Mouse (Mus musculus) hindbrain, embryonic 14.5 days (tissue): Measurements from ENCODE around the gene Ccl27a. TPM values are rescaled to one million over a fixed set of nuclear protein-coding genes. Genes with fewer than 3 reads are reported as not detected.

Experiments used
- ATAC-seq: fragments of 200-750 bp; cut with Nextera tagmentation; 2 replicates; pipeline ENCODE4 v1.8.0; 2017; ENCODE audit warnings: moderate number of reproducible peaks, mild to moderate bottlenecking, moderate TSS enrichment, moderate library complexity; ENCODE audit not compliant: low FRiP score
- DNase-seq: peaks from one replicate; pipeline ENCODE4 v3.0.0-alpha.2; 2015; ENCODE audit warnings: low spot score
- H3K27ac ChIP-seq: fragments of 300-500 bp; sonication (generic); 2 replicates; pipeline ENCODE4 v1.5.1; 2014; ENCODE audit warnings: mild to moderate bottlenecking, moderate library complexity
- H3K27me3 ChIP-seq: fragments of 300-500 bp; sonication (generic); 2 replicates; pipeline ENCODE4 v1.6.1; 2014; ENCODE audit warnings: mild to moderate bottlenecking, low read length, mixed read lengths; ENCODE audit not compliant: control insufficient read depth, insufficient read depth
- H3K36me3 ChIP-seq: fragments of 300-500 bp; sonication (generic); replicated peaks from 2 replicates; pipeline ENCODE4 v1.6.1; 2014; ENCODE audit not compliant: control insufficient read depth, insufficient read depth
- H3K4me1 ChIP-seq: fragments of 300-500 bp; sonication (generic); replicated peaks from 2 replicates; pipeline ENCODE4 v1.6.1; 2014; ENCODE audit warnings: antibody characterized with exemption, low read length, mixed read lengths; ENCODE audit not compliant: control insufficient read depth, insufficient read depth
- H3K4me2 ChIP-seq: fragments of 300-500 bp; sonication (generic); replicated peaks from 2 replicates; pipeline ENCODE4 v1.6.1; 2014; ENCODE audit warnings: mild to moderate bottlenecking, moderate library complexity
- H3K4me3 ChIP-seq: fragments of 300-500 bp; sonication (generic); replicated peaks from 2 replicates; pipeline ENCODE4 v1.5.1; 2014; ENCODE audit warnings: mild to moderate bottlenecking, low read length
- H3K9ac ChIP-seq: fragments of 300-500 bp; sonication (generic); 2 replicates; pipeline ENCODE4 v1.6.1; 2014
- H3K9me3 ChIP-seq: fragments of 300-500 bp; sonication (generic); 2 replicates; pipeline ENCODE4 v1.6.1; 2016; ENCODE audit warnings: low read length; ENCODE audit not compliant: control insufficient read depth
- WGBS: fragments of 180-500 bp; shearing (Covaris S2); extraction: QIAGEN DNeasy Blood & Tissue Kit; methylation state at CpG from one replicate; pipeline ENCODE4 v1.1.7; 2014; 5-methylcytosine and 5-hydroxymethylcytosine counted together
- polyA plus RNA-seq: library from polyadenylated mRNA; unstranded; fragments of >200 nt; fragmentation: Nextera tagmentation; extraction: Ambion mirVana; gene quantifications from 2 replicates; pipeline ENCODE4 v1.2.1, GENCODE M21; 2014

Ccl27a gene
- polyA plus RNA-seq, 1 experiment from 2014 or later: 269 TPM

DNA sequence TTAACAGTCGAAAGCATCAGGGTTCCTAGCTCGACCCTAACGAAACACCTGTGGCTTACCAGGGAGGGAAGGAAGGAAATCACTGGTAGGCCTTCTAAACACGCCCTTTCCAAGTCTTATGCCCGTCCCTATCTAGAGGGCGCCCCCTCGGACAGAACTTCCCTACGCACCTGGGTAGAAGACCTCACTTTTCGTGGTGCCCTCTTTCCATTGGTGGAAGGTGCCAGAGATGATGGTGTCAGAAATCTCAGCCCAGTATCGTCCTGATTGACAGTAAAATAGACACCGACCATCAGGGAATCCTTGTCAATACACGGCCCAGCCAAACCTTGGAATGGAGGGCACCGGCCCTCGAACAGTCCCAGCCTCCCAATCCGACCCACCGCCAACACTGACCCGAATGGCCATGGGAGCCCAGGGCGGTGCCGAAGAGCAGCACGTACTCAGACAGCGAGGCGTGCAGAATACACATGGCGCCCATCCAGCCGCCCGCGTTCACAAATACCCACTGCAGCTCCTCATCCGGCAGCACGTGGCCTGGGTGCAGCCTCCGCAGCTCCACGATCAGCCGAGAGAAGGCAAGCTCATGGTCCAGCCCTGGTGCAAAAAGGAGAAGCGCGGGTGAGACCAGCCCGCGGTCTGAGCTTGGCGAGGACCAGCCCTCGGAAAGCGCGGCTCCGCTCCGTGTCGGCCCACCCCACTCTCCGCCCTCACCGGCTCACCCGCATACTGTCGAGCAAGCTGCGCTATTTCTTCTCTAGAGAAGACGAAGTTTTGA, 33.5 kb downstream of the Ccl27a start:
- Histone ChIP-seq H3K4me1 (peaks cover 13% of the 10 kb centered on the region), H3K4me3 (peak overlapping the region; percentile 51), H3K4me2 (peak overlapping the region; percentile 80), H3K9me3 (no peaks in the 10 kb centered on the region), H3K9ac (peak overlapping the region; percentile 66), H3K27ac (peak overlapping the region; percentile 77), H3K27me3 (no peaks in the 10 kb centered on the region), H3K36me3 (peaks cover 14% of the 10 kb centered on the region)
- ATAC-seq: peak; percentile 83
- peak; percentile 53 for DNase-seq
- WGBS: 1% methylated on average over 48 of the region's 48 CpGs

DNA sequence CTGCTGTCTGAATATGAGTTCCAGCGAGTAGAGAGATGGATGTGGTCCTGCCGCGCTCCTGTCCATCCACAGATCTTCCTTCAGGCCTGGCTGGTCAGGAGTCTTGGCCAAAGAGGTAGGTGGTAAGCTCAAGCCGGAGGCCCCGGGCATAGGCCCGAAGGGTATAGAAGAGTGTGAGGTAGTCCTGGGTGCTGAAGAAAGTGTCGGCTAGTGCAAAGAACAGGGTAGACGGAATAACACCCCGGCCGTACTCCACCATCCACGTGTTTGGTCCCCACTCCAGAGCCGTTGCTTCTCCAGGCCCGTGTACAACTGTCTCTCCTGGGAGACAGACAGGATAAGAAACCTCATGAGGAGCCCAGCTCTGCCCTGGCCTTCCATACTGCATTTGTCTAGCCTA, 34.8 kb downstream of the Ccl27a start:
- no peak for DNase-seq
- Histone ChIP-seq H3K4me1 (peaks cover 13% of the 10 kb centered on the region), H3K9ac (no peak overlapping the region)

DNA sequence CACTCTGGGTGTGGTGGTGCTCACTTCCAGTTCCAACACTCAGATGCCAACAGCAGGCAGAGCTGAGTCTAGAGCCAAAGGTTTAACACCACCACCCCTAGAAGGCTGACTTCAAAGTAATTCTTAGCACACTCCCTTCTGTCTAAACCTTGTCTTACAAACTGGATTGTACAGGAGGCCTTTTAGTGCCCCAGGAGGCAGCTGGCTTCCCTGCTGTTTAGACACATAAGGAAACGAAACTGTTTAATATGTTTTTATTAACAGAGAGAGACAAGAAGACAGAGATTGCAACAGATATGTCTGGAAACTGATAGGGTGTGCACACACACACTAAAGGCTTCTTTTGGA, 35.8 kb downstream of the Ccl27a start:
- Histone ChIP-seq H3K9me3 (no peaks in the 10 kb centered on the region), H3K4me3 (no peak overlapping the region), H3K4me1 (peaks cover 13% of the 10 kb centered on the region), H3K36me3 (peaks cover 14% of the 10 kb centered on the region), H3K4me2 (no peak overlapping the region), H3K9ac (no peak overlapping the region), H3K27me3 (peaks cover 4% of the 10 kb centered on the region; the same call in 1 of the 2 replicates), H3K27ac (no peak overlapping the region)
- 77% methylated on average over 1 of the region's 1 CpGs for WGBS
- no peak for DNase-seq
- no peak for ATAC-seq

More for the DNA sequence above, 34.8 kb downstream of the Ccl27a start:
- Histone ChIP-seq H3K4me3 (no peak overlapping the region), H3K4me2 (0 out of 2 replicates have a peak overlapping the region, but pooled peaks have one; percentile 80), H3K27ac (no peak overlapping the region), H3K9me3 (no peaks in the 10 kb centered on the region), H3K36me3 (peaks cover 14% of the 10 kb centered on the region), H3K27me3 (no peaks in the 10 kb centered on the region)
- no peak for ATAC-seq
- WGBS: 98% methylated on average over 13 of the region's 13 CpGs

DNA sequence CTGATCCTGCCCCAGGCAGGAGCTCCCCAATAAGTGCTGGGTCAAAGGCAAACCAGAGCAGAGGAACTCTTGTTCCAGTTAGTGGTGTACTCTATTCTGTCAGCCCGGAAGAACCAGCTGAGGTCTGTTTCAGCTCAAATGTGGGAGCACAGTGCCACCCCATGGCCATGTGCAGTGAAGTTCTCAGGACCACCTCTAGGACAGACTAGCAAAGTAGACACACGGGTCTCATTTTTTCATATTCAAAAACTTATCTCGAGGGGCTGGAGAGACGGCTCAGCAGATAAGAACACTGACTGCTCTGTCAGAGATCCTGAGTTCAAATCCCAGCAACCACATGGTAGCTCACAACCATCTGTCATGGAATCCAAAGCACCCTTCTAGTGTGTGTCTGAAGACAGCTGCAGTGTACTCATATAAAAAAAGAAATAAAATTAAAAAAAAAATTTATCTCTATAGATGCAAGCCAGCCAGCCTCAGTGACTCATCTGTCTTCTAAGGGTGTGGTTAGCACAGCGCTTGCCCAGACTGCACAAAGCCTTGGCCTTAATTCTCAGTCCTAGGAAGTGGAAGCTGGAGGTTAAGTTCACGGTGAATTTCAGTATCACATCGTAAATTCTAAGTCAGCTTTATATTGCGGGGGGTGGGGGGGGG, 36.3 kb downstream of the Ccl27a start:
- H3K27me3 ChIP-seq: peaks cover 9% of the 10 kb centered on the region
- DNase-seq (peak; percentile 80), ATAC-seq (peak; percentile 60; the same call in 1 of the 2 replicates)
- H3K4me3 ChIP-seq: no peak overlapping the region
- no peak overlapping the region for H3K4me2 ChIP-seq
- H3K9ac ChIP-seq: no peak overlapping the region
- peaks cover 13% of the 10 kb centered on the region for H3K4me1 ChIP-seq
- H3K9me3 ChIP-seq: no peaks in the 10 kb centered on the region
- 50% methylated on average over 8 of the region's 8 CpGs for WGBS
- no peak overlapping the region for H3K27ac ChIP-seq
- H3K36me3 ChIP-seq: peaks cover 14% of the 10 kb centered on the region

DNA sequence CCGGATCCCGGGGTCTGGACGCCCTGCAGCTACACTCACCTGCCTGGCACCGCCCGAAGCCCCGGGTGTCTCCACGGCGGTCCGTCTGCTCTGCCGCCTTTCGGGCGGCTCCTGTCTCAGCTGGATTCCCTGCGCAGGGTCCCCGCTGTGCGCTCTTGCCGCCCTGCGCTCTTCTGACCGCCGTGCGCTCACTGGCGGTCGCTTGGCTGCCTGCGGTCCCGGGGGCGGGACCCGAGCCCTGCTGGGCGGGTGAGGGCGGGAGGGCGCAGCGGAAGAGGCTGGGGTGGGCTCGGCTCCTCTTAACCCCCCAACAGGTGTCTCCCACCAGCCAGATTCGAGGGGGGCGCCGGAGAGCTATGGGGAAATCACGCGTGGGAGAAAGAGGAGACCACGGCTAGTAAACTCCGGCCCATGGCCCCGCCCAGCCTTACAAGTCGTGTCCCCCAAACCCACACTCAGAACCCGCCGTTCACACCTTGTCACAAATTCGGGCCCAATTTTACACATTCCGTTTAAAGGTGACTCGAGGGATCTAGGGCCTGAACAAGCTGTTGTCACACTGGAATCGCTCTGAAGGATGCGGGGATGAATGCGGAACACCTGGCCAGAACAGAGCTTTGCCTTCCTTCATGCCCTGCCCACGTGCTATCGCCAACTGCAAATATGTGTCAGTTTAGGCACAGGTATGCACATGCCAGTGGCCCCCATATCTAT, 42.8 kb downstream of the Ccl27a start, which contains the start of gene Arid3c:
Gene Arid3c, minus strand, starts transcription at position 91 of the 714 bp plus-strand sequence.
- H3K4me3 ChIP-seq: peak within 1 kb of the TSS; percentile 29
- WGBS: 1% methylated on average over 50 of the region's 50 CpGs
- peak within 1 kb of the TSS; percentile 40 for H3K9ac ChIP-seq
- H3K27me3 ChIP-seq: peaks cover 67% of the 10 kb centered on the region
- no peaks in the 10 kb centered on the region for H3K9me3 ChIP-seq
- ATAC-seq (no peak), DNase-seq (no peak)
- H3K36me3 ChIP-seq: no peaks in the 10 kb centered on the region
- H3K4me2 ChIP-seq: peak within 1 kb of the TSS; percentile 67
- peaks cover 18% of the 10 kb centered on the region; the same call in 1 of the 2 replicates for H3K4me1 ChIP-seq
- no peak within 1 kb of the TSS for H3K27ac ChIP-seq

DNA sequence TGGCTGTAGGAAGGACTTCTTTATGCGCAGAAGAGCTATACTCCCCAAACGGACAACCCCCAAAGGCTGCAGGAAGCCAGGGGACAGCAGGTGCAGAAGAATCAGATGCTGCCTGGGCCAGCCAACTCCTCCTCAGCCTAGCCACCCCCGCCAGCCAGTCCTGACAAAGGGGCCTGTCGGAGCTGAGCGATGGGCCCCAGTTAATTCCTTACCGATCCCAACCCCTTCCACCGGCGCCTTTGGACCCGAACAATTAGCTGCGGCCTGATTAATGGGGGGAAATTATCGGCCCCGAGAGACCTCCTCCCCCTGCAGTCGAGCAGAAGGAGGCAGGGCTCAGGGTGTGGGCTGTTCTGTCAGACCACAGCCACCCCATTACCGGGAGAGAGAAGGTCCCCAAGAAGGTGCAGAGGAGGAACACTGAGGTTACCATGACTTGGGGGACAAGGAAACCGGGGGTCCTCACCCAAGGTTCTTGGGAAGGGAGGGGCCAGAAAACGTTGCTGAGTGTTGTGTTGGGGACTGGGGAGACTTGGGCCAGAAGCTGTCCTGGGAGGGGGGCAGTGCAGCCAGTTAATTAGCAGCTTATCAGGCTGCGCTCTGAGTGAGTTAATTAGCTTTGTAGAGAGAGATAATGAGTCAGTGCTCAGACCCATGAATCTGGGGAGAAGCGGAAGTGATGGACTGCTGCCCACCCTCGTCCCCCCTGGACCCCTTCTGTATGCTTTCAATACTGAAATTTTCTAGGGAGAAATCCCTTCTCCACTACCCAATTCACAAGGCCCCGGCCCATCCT, 47.0 kb downstream of the Ccl27a start:
- Histone ChIP-seq H3K4me3 (no peak overlapping the region), H3K4me1 (peaks cover 29% of the 10 kb centered on the region), H3K9ac (no peak overlapping the region; the same call in 1 of the 2 replicates), H3K36me3 (no peaks in the 10 kb centered on the region), H3K4me2 (0 out of 2 replicates have a peak overlapping the region, but pooled peaks have one; percentile 42), H3K27me3 (peaks cover 78% of the 10 kb centered on the region), H3K9me3 (no peaks in the 10 kb centered on the region), H3K27ac (peak overlapping the region; percentile 5; the same call in 1 of the 2 replicates)
- DNase-seq: no peak
- WGBS: 10% methylated on average over 20 of the region's 20 CpGs
- ATAC-seq: no peak

DNA sequence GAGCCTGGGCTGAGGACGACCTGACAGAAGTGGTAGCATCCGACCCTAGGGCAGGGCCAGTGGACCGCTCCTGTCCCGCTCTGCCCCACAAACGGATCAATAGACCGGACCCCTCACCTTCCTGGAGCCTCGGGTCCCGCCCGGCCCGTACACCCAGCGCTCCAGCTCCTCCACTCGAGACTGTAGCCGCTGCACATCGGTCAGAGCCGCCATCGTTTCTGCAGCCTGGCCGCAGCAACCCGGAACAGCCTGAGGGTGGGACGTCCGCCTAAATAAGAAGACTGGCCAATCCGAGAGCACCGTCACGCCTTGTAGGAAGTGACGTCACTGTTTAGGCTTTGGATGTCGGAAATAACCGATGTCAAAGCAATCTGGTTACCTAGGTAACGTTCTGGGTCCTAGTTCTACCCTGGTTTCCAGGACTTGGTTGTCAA, 51.1 kb downstream of the Ccl27a start, which contains the start of gene Dctn3:
Gene Dctn3, minus strand, starts transcription at position 253 of the 434 bp plus-strand sequence.
- H3K27me3 ChIP-seq: peaks cover 42% of the 10 kb centered on the region
- H3K9me3 ChIP-seq: no peaks in the 10 kb centered on the region
- H3K27ac ChIP-seq: peak within 1 kb of the TSS; percentile 59
- DNase-seq (peak; percentile 96), ATAC-seq (peak; percentile 95)
- H3K9ac ChIP-seq: peak within 1 kb of the TSS; percentile 84
- peaks cover 26% of the 10 kb centered on the region for H3K36me3 ChIP-seq
- H3K4me1 ChIP-seq: peaks cover 26% of the 10 kb centered on the region
- H3K4me3 ChIP-seq: peak within 1 kb of the TSS; percentile 66
- under 1% methylated on average over 27 of the region's 27 CpGs for WGBS
- peak within 1 kb of the TSS; percentile 84 for H3K4me2 ChIP-seq
